Mouse (Mus musculus): ENCODE data around the gene Kcnj14. TPM values are rescaled to one million over a fixed set of nuclear protein-coding genes. Genes with fewer than 3 reads are reported as not detected.

Kcnj14 gene
- 1 to 10 TPM; 1.2 to 1.8 TPM for total RNA-seq (2021)
- long read RNA-seq, experiment 1, partial matches to known transcripts, result 1 of 1 reads
- long read RNA-seq, experiment 1, other reads (novel, unspliced or antisense), result 0 of 1 reads
- long read RNA-seq, experiment 2, result 0 reads

DNA sequence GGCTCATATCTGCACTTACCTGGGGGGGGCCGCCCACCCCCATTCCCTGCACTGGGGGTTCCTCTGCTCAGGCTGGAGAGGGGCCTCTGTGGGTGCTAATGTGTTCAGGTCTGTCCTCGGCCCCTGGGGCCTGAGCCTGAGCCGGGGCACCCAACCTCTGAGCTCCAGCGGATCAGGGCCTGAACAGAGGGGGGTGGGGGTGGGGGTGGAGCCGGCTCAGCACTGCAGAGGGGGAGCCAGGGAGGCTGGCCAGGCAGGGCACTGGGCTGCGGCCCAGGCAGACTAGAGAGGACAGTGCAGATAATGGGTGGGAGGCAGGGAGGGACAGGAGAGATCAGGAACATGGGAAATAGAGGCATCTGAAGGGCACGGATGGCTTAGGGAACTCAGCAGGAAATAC lies at the start of gene Kcnj14:
Kcnj14 (minus strand) TSS at position 185 of the 400 bp plus-strand sequence.
- DNase-seq, result peak in 1 of 2 experiments; percentile 37

DNA sequence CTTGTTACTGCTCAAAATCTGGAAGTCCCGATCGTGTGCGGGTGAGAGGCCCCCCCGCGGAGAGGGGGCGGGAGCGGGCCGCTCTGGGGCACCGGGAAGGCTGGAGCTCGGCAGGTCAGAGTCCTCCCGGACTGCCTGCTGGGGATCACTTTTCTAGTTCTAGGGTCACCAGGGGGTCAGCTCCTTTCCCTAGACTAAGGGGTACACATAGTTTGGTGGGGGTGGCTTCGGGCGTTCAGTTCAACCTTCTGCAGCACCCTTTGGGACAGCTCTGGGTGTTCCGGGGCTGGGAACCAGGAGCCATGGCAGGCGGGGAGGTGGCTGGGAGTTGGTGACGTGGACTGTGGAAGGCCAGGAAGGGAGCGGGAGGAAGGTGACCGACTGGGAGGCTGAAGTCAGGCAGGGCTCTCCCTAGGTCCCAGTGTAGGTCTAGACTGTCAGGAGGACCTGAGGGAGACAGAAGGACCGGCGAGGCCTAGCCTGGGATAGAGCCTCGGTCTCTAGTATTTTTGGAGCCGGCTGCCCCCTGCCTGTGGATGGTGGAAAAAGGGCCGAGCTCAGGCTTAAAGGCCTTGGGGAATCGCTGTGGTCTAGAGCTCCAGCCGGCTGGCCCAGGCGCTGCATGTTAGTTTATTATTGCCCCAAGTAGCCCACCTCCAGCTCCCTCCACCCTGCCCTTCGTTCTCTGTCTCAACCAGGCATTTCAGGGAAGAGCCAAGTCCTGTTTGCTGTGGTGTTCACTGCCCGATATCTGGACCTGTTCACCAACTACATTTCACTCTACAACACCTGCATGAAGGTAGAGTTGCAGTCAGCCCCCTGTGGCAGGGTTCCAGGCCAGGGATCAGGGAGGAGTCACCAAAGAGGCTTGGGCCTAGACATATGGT lies 48.7 kb upstream of the Kcnj14 start:
- DNase-seq, result peak; percentile 68 to 79

DNA sequence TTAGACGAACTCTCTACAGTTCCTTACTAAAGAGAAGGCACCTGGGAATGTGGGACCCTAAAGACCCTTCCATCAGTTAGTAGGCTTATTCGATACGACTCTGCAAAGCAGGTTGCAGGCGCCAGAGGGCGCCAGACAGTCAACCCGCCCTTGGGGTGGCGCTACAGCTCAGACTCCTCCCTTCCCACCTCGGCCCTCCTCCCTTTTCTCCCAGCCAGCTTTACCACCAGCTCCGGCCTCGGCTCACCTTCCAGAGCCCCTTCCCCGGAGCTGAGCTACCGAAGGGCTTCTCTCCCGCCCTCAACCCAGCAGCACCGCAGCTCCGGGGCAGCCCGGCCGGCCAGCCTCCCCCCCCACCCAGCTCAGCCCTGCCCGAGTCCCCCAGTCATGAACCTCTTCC lies 48.0 kb upstream of the Kcnj14 start, which contains the start of gene Kdelr1:
Kdelr1 (plus strand) TSS at position 149 of the 400 bp plus-strand sequence.
- DNase-seq, result peak; percentile 91 to 94

DNA sequence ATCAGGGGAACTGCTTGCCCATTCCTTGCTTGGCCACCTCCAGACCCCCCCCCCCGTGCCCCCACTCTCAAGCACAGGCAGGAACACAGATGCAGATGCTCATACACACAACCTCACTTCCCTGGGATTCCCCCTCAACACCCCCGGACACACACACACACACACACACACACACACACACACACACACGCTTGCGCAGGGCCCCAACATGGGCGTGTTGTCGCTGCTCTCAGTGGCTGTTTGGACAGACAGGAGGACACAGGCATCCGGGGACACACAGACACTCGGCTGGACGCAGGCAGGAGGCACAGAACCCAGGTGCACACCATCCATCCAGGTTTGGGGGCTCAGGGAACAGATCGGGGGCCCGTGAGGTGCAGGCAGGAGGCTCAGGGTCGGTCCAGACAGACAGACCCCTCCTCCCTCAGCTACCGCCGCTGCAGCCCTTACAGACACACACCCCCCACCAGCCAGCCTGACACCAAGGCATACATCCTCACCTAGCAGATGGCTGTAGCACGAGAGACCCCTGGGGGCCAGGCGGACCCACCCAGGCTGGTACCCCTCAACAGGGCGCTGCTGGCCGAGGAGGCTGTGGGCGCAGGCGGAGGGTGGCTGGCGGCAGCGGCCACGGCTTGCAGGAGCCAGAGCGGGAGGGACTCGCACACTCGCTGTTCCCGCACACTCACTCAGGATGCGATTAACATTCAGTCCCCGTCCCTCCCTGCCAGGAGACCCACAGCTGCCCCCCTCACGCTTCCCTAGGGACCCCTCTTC lies 45.9 kb upstream of the Kcnj14 start:
- DNase-seq, result no peak

DNA sequence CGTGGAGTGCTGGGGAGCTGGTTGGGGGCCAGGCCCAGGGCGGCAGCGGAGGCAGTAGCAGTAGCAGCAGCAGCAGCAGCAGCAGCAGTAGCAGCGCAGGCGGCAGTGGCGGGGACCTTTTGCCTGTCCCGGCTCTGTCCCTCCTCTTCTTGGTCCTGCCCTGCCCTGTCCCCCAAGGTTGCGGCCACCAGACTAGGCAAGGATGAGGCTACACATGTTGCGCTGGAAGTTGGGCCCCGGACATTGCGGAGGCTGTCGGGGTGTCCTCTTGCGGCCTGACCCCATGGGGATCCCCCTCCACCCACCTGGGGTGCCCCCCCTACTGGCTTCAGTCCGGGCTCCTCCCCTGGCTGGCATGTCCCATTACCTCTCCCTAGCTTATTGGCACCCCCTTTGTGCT lies 45.2 kb upstream of the Kcnj14 start:
- no peak for DNase-seq

DNA sequence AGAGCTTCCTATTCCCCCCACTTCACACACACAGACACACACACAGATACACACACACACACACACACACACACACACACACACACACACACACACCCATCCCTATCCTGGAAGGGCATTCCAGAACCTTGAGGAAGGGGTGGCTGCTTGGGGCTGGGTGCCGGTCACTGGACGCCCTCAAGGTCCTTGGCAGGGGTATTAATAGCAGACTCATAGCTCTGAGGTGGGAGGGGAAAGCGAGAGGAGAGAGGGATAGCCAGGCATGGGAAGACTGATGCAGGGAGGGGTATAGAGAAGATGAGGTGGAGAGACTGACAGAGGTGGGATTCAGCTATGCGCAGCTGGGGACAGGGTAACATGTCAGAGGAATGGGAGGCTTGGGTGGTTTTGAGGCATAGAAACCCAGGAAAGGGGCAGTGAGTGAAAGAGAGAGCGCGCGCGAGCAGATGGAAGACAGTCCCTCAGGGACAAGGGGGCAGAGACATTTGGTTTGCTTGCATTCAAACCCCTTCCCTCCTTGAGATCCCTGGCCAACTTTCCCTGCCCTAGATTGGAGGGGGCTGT lies 44.6 kb upstream of the Kcnj14 start:
- DNase-seq, result no peak

DNA sequence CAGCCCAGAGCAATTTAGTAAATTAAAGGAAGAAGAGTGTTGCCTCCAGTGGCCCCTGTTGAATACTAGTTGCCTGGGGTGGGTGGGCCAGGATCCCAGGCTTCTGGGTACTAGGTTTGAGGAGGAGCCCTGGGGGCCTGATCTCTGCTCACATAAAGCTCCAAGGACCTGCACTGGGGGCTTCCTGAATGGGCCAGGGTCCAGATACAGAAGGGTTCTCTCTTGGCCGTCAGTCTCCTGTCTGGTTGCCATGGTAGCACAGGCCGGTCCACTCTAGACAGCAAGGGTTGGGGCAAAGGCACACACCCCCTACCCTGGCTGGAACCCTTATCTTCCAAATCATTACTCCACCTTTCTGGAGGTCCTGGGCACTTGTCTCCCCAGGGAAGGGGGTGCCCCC lies 43.3 kb upstream of the Kcnj14 start:
- no peak for DNase-seq

DNA sequence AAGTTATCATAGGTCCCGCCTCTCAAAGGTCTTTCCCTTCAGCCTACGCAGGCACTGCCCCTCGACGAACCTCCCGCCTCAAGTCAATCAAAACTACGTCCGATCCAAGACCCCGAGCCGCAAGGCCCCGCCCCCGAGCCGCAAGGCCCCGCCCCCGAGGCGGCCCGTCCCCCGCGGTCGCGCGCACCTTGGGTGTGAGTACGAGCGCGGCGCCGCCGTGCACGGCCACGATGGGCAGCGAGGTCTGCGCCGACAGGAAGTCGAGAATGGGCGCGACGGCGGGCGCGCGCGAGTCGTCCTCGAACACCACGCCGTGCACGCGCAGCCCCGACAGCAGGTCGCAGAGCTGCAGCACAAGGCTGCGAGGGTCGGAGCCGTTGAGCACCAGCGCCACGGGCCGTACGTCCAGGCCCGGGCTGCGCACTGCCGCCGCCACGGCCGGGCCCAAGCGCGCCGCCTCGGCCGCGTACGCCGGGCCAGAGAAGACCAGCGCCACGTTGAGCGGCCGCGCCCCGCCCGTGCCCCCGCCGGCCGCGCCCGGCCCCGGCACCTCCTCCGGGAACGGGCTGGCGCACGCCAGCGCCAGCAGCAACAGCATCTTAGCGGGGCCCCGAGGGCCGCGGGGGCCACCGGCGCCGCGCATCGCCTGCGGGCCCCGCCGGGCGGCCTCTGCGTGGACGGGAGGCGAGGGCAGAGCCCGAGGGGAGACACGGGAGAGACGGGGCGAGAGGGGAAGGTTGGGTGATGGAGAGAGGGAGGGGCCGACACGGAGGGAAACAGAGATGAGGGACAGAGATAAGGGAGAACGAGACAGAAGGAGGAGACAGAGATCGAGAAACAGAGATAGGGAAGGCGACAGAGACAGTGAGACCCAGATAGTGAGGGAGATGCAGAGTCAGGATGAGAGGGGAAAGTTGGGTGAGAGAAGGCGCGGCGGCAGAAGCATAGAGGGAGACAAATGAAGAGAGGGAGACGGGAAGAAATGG lies 41.6 kb upstream of the Kcnj14 start:
- peak; percentile 92 to 95 for DNase-seq

DNA sequence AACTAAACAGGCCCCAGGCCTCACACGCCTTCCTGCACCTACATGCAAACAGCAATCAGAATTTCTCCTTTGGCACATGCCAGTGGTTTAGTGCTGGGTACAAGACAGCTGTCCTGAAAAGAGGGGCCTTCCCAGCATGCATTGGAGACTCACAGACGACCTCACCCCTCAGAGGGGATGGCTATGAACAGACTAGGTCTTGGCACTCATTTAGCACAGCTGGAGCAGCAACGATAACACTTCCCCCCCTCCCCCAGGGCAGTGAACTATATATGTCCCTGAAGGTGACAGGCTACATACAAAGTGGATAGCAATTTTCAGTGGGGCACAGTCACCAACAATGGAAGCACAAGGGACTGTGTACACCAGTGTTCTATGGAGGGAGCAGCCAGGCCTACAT lies 39.9 kb upstream of the Kcnj14 start:
- DNase-seq, result no peak

DNA sequence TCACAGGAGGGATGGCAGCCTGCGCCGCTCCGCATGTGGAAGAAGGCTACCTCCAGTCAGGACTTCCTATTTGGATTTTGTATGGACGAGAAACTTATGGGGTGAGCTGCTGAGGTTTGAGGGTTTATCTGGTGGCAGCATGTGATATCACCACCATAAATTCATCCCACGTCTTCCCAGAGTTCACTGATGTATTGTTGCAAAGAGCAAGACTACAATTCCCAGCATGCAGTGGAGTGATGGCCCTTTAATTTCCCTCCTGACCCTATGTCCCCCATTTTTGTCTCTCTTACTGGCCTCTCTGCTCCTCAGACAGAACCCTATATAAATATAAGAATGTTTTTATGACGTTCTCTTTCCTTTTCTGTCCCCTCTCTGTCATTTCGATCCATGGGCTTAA lies 38.2 kb upstream of the Kcnj14 start:
- no peak for DNase-seq

DNA sequence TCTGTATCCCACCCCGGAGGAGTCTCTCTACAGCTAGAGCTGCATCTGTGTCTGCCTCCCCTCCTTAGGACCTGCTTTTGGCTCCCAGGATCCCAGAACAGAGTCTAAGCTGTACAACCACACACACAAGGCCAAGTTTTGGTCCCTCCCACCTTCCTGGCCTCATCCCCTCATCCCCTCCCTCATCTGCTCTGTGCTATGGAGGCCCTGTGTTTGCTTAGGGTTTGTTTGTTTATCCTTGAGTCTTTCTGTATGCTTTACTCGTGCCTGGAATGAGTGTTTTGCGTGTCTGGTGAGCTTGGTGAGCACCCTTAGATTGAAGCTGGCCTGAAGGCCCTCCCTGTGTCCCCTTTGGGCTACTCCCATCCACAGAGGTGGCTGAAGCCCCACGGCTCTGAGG lies 34.4 kb upstream of the Kcnj14 start:
- DNase-seq, result no peak

DNA sequence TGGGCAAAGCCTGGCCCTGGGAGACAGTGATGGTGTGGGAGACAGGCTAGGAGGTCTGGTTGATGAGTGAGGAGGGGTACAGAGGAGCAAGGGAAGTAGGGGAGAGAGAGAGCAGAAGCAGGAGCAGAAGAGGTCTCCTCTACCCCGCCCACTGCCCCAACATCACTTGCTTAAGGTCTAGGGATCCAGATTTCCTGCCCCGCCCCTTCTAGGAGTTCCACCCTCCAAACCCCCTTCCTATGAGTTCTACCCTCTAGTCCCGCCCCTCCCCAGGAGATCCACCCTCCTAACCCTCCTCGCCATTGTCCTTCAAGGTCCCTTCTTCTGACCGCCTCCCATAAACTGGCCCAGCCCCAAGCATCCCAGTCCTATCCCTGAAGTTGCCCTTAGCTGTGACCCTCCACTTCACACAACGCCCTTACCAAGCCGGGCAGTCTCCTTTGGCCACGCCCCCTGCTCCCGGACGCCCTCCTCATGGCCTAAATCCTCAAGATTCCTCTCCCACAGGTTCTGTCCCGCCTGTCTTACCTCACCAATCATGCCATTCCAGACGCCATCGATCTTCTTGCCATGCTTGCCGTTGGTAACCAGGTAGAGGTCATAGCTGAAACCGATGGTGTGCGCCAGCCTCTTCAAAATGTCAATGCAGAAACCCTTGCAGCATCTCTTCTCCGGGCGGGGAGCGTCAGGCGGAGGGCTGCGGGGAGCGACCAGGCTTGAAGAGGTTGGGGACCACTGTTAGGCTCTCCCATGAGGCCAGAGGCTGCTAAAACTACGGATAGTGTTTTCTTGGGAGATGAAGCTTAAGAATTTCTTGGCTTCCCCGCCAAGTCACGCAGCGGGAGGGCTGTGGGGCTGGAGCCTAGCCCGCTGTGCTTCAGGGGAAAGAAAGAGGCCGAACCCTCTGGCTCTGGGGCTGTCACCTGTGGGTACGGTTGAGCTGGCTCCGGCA lies 32.6 kb upstream of the Kcnj14 start:
- DNase-seq, result peak in 1 of 2 experiments; percentile 30

DNA sequence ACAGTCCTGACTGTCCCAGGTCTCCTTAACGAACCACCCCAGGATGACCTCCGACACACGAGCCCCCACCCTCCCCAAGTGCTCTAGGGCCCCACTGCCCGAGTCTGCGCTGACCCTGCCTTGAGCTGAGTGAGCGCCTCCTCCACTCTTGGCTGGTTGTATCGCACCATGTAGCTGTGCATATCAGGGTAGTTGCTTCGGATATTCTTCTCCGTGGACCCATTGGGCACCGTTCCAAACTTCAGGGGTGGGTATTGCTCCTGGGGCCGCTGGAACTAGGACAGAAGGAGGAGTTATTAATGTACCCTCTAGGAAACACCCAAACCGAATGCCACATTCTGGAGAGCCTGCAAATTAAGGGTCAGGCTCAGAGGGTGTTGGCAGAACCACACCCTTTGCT lies 28.5 kb upstream of the Kcnj14 start:
- DNase-seq, result no peak

DNA sequence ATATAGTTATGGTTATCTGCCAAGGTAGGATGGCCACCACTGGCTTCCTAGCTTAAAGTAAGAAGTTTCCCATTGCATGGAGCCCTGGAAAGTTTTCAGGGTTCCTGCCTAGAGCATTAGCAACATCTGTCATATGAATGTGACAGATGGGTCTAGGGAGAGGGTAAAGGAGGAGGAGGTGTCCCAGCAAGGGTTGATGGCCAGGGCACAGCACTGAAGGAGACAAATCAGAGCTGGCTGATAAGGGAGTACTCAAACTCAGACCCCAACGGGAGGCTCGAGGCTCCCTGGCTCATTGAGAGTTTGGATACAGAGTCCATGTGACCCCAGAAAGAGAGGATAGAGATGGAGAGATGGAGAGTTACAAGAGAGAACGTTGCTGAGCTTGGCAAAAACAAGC lies 26.1 kb upstream of the Kcnj14 start:
- DNase-seq, result no peak

DNA sequence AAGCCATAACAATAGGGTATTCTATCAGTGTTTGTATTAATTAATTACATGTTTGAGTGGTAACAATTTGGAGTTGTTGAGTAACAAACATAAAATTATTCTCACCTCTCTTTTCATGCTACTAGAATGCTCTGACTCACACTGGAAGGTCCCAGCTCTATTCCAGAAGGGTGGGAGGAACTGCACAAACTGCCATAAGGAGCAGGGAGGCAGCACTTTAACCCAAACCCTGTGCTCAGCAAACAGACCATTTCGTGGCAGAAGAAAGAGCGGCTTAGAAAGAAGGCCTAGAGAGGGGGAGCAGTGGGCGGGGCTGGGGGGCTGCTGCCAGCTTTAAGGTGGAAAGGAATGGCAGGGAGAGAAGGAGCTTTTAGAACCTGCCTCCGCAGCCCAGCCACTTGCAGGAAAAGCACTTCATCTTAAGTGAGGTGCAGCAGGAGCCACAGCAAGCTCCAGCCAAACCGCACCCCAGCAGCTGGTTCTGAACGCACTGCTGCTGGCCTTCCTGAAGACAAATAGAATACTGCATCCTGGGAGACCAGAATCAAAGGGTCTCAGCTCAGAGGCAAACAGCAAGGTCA lies 24.0 kb upstream of the Kcnj14 start:
- no peak for DNase-seq

DNA sequence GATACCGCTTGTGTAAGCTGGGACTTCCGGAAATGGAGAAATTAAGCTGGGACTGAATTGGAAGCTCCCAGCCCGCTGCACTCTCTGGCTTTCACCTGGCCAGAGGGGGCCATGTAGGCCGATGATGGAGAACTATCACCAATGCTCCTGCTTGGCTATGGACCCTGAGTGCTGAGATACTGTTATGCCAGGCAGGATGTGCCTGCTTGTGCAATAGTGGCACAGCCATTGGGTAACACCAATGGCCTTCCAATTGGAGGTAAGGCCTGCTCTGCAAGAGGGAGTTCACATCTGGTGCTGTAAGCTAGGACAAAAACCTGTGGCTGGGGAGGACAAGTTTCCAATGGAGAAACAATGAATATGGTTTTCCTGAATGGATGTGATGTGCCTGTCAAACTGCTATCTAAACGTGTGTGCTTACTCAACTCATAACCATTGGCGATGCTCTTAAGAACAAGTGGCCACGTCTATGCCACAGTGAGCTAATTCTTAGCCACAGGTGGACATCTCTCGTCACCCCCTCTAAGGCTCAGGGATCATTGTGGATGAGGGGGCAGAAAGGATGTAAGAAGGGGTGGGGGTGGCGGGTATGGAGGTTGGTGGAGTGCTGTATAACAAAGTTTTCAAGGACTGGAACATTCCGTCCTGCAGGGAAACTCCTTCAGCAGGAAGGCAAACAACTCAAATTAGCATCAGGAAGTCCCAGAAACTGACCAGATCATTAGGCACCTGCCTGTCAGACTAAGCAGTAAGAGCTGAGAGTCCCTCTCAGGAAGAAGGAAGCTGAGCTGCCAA lies 18.6 kb upstream of the Kcnj14 start:
- DNase-seq, result no peak

DNA sequence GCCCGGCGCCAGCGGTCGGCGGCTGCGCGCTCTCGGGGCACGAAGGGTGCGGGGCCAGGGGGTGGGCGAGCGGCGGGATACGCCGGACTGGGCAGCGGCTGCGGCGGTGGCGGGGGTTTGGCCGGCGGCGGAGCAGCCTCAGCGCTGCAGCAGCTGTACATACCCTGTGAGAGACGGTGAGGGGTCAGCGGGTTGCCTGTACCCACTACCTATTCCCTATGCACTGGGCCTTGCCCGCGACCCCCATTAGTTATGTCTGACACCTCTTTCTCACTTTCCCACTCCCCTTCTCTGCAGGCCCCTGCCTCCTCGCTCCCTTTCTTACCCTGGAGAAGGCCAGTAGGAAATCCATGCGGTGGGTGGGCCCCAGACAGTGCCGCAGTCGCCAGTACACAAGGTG lies 9.3 kb upstream of the Kcnj14 start:
- no peak for DNase-seq

DNA sequence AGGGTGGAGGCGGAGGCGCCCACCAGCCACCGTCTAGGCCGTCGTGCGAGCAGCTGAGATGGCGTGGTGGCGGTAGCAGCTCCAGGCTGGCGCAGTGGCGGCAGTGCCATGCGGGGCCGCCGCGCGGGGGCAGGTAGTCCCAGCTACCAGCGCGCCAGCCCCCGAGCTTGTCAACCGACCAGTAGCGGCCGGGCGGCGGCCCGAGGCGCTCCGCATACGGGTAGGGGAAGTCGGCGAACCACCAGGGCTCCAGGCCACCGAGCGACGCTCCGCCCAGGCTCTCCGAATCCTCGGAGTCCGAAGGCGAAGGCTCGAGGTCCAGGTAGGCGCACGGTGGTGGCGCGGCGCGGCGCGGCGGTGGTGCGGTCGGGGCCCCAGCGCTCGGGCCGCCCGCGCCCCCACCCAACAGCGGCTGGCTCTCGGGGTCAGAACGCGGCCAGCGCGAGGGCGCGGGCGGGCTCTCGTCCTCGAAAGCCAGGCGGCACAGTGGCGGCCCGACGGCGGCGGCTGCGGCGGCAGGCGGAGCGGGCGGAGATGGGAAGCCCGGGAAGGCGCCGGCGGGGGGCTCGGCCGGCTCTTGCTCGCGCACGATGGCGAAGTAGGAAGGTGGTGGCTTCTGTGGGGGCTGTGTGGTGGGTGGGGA lies 8.7 kb upstream of the Kcnj14 start:
- DNase-seq, result no peak

DNA sequence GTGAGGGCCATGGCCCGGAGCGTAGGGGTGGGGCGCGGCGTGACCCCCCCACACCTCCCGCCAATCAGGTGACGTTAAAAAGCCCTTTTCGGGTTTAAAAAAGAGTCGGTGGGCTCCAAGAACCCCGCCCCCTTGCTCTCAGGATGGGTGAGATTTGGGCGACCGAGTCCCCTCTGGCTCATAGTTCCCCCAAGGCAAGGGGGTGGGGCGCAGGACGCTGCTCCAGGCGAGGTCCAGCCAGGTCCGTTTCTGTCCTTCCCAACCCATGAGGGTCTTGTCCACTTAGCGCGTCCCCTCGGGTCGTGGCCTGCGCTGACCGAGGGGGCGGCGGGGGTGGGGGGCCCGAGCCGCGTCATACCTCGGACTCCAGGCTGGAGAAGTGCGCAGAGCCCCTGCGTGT lies 7.8 kb upstream of the Kcnj14 start:
- no peak for DNase-seq
